In genomic region chr9:70998719-70999118, GRCm38 (mm10) we compare ENCODE assay signal across 10 mouse cellular contexts. TPM values are rescaled to one million over a fixed set of nuclear protein-coding genes. Genes with fewer than 3 reads are reported as not detected.
A peak's percentile ranks its signal among the peaks of the same experiment; 100 is the strongest.
DNase-seq lines count a peak whose midpoint lies in the region; ATAC-seq lines count a peak whose summit lies in the region.
"Had no signal": no experiment of that assay in that cellular context is flagged by ENCODE, and none has a peak within 500 bp of the region (broad histone marks: within the 10 kb centered on the region; RNA-seq: fewer than 3 reads in every experiment).

No protein-coding gene starts in this region.

- peak; percentile 31 for DNase-seq in testis, postnatal 10 days (ENCODE audit: low spot score)
- no peak for DNase-seq in testis, postnatal 14 days (ENCODE audit: low spot score)
- peak; percentile 89 to 90 for DNase-seq in frontal cortex, adult 2 months (ENCODE audit: extremely low spot score in 1 of 2, low spot score in 1 of 2)
- DNase-seq in left cerebral cortex, adult 9 months (ENCODE audit: low spot score in 2 of 2): peak; percentile 78 to 86
- DNase-seq in kidney, adult 9 months: no peak
- DNase-seq in urinary bladder, postnatal 25 days (ENCODE audit: low spot score): no peak
- no peak for DNase-seq in ovary, adult 18-20 months (ENCODE audit: low spot score)
- DNase-seq: cerebellum, adult 9-10 months; kidney, postnatal 10 days had no signal

- no peak for ATAC-seq in inflammation-experienced regulatory T-cells, adult 6 months

RNA-seq across cellular contexts. Expression of gene Lipc, which starts 46.7 kb away (rescaled TPM):
- polyA plus RNA-seq in frontal cortex, adult 2 months (2012; rRNA removed): 0.32 and 0.58 TPM in 2 replicates
- polyA plus RNA-seq in inflammation-experienced regulatory T-cells, adult 6 months (2017; shearing (Covaris generic)): not detected

Comparison
In these comparisons a context has a peak if more than half of its experiments do, and no peak if none do; other contexts are left out.
1. DNase-seq: peak in testis, postnatal 10 days (single experiment), frontal cortex, adult 2 months (2 of 2) and left cerebral cortex, adult 9 months (2 of 2); none in testis, postnatal 14 days (single experiment), kidney, adult 9 months (single experiment), urinary bladder, postnatal 25 days (single experiment) and ovary, adult 18-20 months (single experiment).